Mouse (Mus musculus): ENCODE results near the gene Patl1.
"Not testable (repeated sequence)": the region's sequence is repeated elsewhere in the genome, so short reads cannot be mapped to it uniquely, and the experiment has no call there.

Gene Patl1

GRCm38 (mm10) chr19:11912037-11912532 is at the start of gene Patl1:
Gene Patl1, plus strand, starts transcription at chr19:11912399.
- in situ Hi-C loops (cut with MboI, MseI) = no loop called here

GRCm38 (mm10) chr19:11867837-11868236 is 44.4 kb upstream of the Patl1 start:
- in situ Hi-C loops (cut with MboI, MseI) = no loop called here

GRCm38 (mm10) chr19:11875006-11875405 is 37.2 kb upstream of the Patl1 start, which contains the start of gene Olfr1419:
Gene Olfr1419, minus strand, starts transcription at chr19:11875106.
- in situ Hi-C loops (cut with MboI, MseI) = no loop called here

- in situ Hi-C loops (cut with MboI, MseI) = not testable (repeated sequence)
Measured at GRCm38 (mm10) chr19:11878404-11878803, 33.8 kb upstream of the Patl1 start.

GRCm38 (mm10) chr19:11886265-11886664 is 25.9 kb upstream of the Patl1 start, which contains the start of gene Olfr1420:
Gene Olfr1420, plus strand, starts transcription at chr19:11886565.
- in situ Hi-C loops (cut with MboI, MseI) = no loop called here

- in situ Hi-C loops (cut with MboI, MseI) = no loop called here
Measured at GRCm38 (mm10) chr19:11911021-11911420, 1.2 kb upstream of the Patl1 start.

- in situ Hi-C loops (cut with MboI, MseI) = no loop called here
Measured at GRCm38 (mm10) chr19:11911603-11912002, 596 bp upstream of the Patl1 start.

GRCm38 (mm10) chr19:11912533-11913121 is 428 bp downstream of the Patl1 start:
- in situ Hi-C loops (cut with MboI, MseI) = no loop called here

- in situ Hi-C loops (cut with MboI, MseI) = no loop called here
Measured at GRCm38 (mm10) chr19:11915804-11916203, 3.6 kb downstream of the Patl1 start.

GRCm38 (mm10) chr19:11922068-11922467 is 9.9 kb downstream of the Patl1 start:
- in situ Hi-C loops (cut with MboI, MseI) = no loop called here

- in situ Hi-C loops (cut with MboI, MseI) = not testable (repeated sequence)
Measured at GRCm38 (mm10) chr19:11922515-11922914, 10.3 kb downstream of the Patl1 start.

GRCm38 (mm10) chr19:11926380-11926779 is 14.2 kb downstream of the Patl1 start:
- in situ Hi-C loops (cut with MboI, MseI) = no loop called here

- in situ Hi-C loops (cut with MboI, MseI) = no loop called here
Measured at GRCm38 (mm10) chr19:11928025-11928748, 16.0 kb downstream of the Patl1 start.

GRCm38 (mm10) chr19:11946460-11946859 is 34.3 kb downstream of the Patl1 start:
- in situ Hi-C loops (cut with MboI, MseI) = not testable (repeated sequence)

GRCm38 (mm10) chr19:11949878-11950277 is 37.7 kb downstream of the Patl1 start:
- in situ Hi-C loops (cut with MboI, MseI) = no loop called here

- in situ Hi-C loops (cut with MboI, MseI) = no loop called here
Measured at GRCm38 (mm10) chr19:11950747-11951146, 38.5 kb downstream of the Patl1 start.

- in situ Hi-C loops (cut with MboI, MseI) = no loop called here
Measured at GRCm38 (mm10) chr19:11954206-11954605, 42.0 kb downstream of the Patl1 start.

GRCm38 (mm10) chr19:11956636-11957035 is 44.4 kb downstream of the Patl1 start:
- in situ Hi-C loops (cut with MboI, MseI) = no loop called here

GRCm38 (mm10) chr19:11957396-11957795 is 45.2 kb downstream of the Patl1 start:
- in situ Hi-C loops (cut with MboI, MseI) = no loop called here

GRCm38 (mm10) chr19:11957846-11958245 is 45.6 kb downstream of the Patl1 start:
- in situ Hi-C loops (cut with MboI, MseI) = no loop called here

GRCm38 (mm10) chr19:11964266-11964665 is 52.1 kb downstream of the Patl1 start:
- in situ Hi-C loops (cut with MboI, MseI) = no loop called here

GRCm38 (mm10) chr19:11965023-11965942 is 53.1 kb downstream of the Patl1 start, which contains the start of gene Osbp:
Gene Osbp, plus strand, starts transcription at chr19:11965941.
- in situ Hi-C loops (cut with MboI, MseI) = no loop called here
